Mouse (Mus musculus): ENCODE results near the gene Sos2. TPM values are rescaled to one million over a fixed set of nuclear protein-coding genes. Genes with fewer than 3 reads are reported as not detected.
A peak's percentile ranks its signal among the peaks of the same experiment; 100 is the strongest.
"Not testable (repeated sequence)": the region's sequence is repeated elsewhere in the genome, so short reads cannot be mapped to it uniquely, and the experiment has no call there.

Sos2 gene
- polyA plus RNA-seq, 1 experiment from 2014 or later: 9.2 TPM

DNA sequence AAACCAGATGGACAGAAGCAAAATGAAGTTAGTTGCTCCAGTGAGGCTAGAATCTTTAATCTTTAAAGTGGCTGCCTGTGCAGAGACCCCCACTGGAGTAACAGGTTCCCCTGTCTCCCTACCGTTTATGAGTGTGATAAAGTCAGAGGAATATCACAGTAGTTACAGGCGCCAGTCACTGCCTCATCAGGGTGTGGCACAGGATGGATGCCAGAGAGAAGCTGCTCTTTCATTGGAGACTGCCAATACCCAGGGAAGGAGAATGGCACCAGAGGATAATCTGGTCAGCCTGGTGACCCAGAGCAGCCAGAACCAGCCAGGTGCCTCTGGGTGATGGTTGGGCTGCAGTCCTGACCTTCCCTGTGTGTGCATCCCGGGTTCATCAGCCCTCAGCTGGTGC lies 113.4 kb downstream of the Sos2 start:
- Histone ChIP-seq H3K36me3 (ENCODE audit: control insufficient read depth, insufficient read depth, low read length) (no peaks in the 10 kb centered on the region), H3K9me3 (ENCODE audit: control insufficient read depth, low read length) (no peaks in the 10 kb centered on the region), H3K4me1 (replicated peaks; ENCODE audit: control insufficient read depth, insufficient read depth, low read length) (0 out of 2 replicates have a peak, but pooled peaks cover 2% of the 10 kb centered on the region), H3K4me3 (ENCODE audit: low read depth, low read length) (no peak overlapping the region), H3K27me3 (replicated peaks; ENCODE audit: control insufficient read depth, insufficient read depth, low read length) (no peaks in the 10 kb centered on the region), H3K4me2 (no peak overlapping the region), H3K27ac (ENCODE audit: low read depth, low read length) (no peak overlapping the region), H3K9ac (ENCODE audit: low read depth, low read length) (no peak overlapping the region)
- WGBS: 58% methylated on average over 3 of the region's 3 CpGs
- DNase-seq (ENCODE audit: low spot score) (no peak), ATAC-seq (replicated peaks; ENCODE audit: low FRiP score) (no peak)

DNA sequence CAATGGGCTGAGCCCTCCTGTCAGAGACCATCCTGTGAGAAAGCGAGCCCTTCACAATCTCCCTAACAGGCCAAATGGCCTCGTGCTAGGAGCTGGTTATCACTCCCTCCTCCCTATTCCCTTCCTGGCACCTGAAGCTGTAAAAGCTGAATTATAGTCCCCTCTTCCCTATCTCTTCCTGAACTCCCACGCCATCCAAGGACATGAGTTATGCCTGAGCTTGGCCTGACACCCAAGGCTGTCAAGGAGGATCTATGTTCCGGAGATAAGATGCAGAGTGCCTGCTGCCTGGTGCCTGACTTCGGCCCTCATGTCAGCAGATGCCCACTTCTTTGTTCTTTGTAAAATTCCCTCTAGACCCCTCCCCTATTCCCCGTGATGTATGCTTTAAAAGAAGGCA lies 120.6 kb downstream of the Sos2 start:
- H3K9me3 ChIP-seq (ENCODE audit: control insufficient read depth, low read length); ATAC-seq (replicated peaks; ENCODE audit: low FRiP score); H3K27me3 ChIP-seq (replicated peaks; ENCODE audit: control insufficient read depth, insufficient read depth, low read length); H3K4me1 ChIP-seq (replicated peaks; ENCODE audit: control insufficient read depth, insufficient read depth, low read length); H3K27ac ChIP-seq (ENCODE audit: low read depth, low read length); H3K4me2 ChIP-seq; H3K9ac ChIP-seq (ENCODE audit: low read depth, low read length); H3K36me3 ChIP-seq (ENCODE audit: control insufficient read depth, insufficient read depth, low read length); DNase-seq (ENCODE audit: low spot score); H3K4me3 ChIP-seq (ENCODE audit: low read depth, low read length): not testable (repeated sequence)
- 68% methylated on average over 5 of the region's 6 CpGs for WGBS

DNA sequence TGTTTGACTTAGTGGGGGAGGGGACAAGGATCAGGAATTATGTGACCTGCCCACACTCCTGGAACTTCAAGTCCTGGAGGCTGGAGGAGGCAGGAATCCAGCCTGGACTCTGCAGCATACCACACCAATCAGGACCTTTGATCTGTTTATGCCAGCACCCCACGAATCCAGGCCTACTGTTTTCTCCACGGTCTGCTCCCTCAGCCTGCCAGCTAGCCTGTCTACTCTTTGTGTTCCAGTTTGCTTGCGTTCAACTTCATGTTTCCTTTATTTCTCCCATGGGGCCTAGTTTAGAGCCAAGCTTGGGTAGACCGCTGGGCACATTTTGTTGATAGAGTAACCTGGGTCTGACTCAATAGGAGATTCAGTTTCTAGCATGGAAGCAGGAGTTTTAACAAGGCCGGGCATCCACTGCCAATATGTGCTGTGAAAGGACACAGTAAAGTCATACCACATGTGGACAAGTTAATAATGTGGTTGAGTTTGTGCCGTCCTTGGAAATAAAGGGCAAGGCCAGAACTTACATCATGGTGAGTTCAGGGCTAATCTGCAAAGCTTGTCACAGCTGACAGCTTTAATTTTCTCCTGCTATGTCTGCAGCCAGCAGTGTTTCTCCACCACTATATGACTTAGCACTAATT lies 125.3 kb downstream of the Sos2 start:
- Histone ChIP-seq H3K9ac (ENCODE audit: low read depth, low read length) (no peak overlapping the region), H3K27me3 (replicated peaks; ENCODE audit: control insufficient read depth, insufficient read depth, low read length) (no peaks in the 10 kb centered on the region), H3K4me2 (no peak overlapping the region), H3K9me3 (ENCODE audit: control insufficient read depth, low read length) (no peaks in the 10 kb centered on the region), H3K4me1 (replicated peaks; ENCODE audit: control insufficient read depth, insufficient read depth, low read length) (no peaks in the 10 kb centered on the region), H3K36me3 (ENCODE audit: control insufficient read depth, insufficient read depth, low read length) (no peaks in the 10 kb centered on the region), H3K27ac (ENCODE audit: low read depth, low read length) (no peak overlapping the region), H3K4me3 (ENCODE audit: low read depth, low read length) (no peak overlapping the region)
- WGBS: 67% methylated on average over 6 of the region's 6 CpGs
- ATAC-seq (replicated peaks; ENCODE audit: low FRiP score): no peak
- DNase-seq (ENCODE audit: low spot score): no peak

- Histone ChIP-seq H3K9me3 (ENCODE audit: control insufficient read depth, low read length) (no peaks in the 10 kb centered on the region), H3K27me3 (replicated peaks; ENCODE audit: control insufficient read depth, insufficient read depth, low read length) (no peaks in the 10 kb centered on the region), H3K4me3 (ENCODE audit: low read depth, low read length) (no peak overlapping the region), H3K36me3 (ENCODE audit: control insufficient read depth, insufficient read depth, low read length) (no peaks in the 10 kb centered on the region), H3K4me2 (no peak overlapping the region), H3K4me1 (replicated peaks; ENCODE audit: control insufficient read depth, insufficient read depth, low read length) (peaks cover 3% of the 10 kb centered on the region), H3K27ac (ENCODE audit: low read depth, low read length) (no peak overlapping the region), H3K9ac (ENCODE audit: low read depth, low read length) (no peak overlapping the region)
- 76% methylated on average over 13 of the region's 13 CpGs for WGBS
- no peak for ATAC-seq (replicated peaks; ENCODE audit: low FRiP score)
- DNase-seq (ENCODE audit: low spot score): no peak
Measured at GRCm38 (mm10) chr12:69545456-69546178, 136.0 kb downstream of the Sos2 start.

DNA sequence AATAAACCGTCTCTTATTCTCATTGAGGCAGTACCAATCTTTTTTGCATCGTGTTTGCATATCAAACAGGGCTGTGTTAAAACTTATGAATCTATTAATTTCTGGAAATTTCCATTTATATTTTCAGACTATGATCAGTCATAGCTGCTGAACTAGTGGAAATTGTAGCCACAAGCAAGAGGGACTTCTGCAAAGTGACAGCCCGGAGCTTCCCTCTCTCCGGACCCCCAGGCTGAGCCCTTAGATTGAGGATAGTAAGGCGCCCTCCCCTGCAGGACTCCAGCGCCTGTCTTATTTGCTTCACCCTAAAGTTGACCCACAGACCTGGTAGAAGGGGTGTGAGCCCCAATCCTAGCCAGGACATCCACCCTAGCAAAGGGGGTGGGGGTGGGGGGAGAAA lies 136.7 kb downstream of the Sos2 start:
- Histone ChIP-seq H3K4me3 (ENCODE audit: low read depth, low read length) (no peak overlapping the region), H3K27ac (ENCODE audit: low read depth, low read length) (no peak overlapping the region), H3K36me3 (ENCODE audit: control insufficient read depth, insufficient read depth, low read length) (no peaks in the 10 kb centered on the region), H3K27me3 (replicated peaks; ENCODE audit: control insufficient read depth, insufficient read depth, low read length) (no peaks in the 10 kb centered on the region), H3K9ac (ENCODE audit: low read depth, low read length) (no peak overlapping the region), H3K4me1 (replicated peaks; ENCODE audit: control insufficient read depth, insufficient read depth, low read length) (peaks cover 3% of the 10 kb centered on the region), H3K9me3 (ENCODE audit: control insufficient read depth, low read length) (no peaks in the 10 kb centered on the region), H3K4me2 (no peak overlapping the region)
- DNase-seq (ENCODE audit: low spot score) (no peak), ATAC-seq (replicated peaks; ENCODE audit: low FRiP score) (no peak)
- 75% methylated on average over 6 of the region's 6 CpGs for WGBS

DNA sequence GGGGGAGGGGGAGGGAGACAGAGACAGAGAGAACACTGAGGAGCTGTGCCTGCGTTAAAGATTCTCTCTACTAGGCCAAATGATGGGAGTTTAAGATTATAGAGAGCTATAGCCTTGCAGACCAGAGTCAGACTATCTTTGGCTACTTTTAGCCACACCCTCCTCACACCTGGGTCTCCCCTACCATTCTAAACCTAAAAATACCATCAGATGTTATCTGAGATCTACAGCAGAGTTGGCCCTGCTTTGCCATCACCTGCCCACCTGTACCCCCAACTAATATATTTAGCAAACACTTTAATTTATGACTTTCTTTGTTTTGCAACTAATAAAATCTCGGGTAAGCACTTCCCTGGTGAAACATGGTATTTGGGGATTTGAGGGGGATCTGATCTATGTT lies 137.1 kb downstream of the Sos2 start:
- H3K27me3 ChIP-seq (replicated peaks; ENCODE audit: control insufficient read depth, insufficient read depth, low read length): no peaks in the 10 kb centered on the region
- H3K4me1 ChIP-seq (replicated peaks; ENCODE audit: control insufficient read depth, insufficient read depth, low read length): peaks cover 3% of the 10 kb centered on the region
- DNase-seq (ENCODE audit: low spot score) (no peak), ATAC-seq (replicated peaks; ENCODE audit: low FRiP score) (no peak)
- WGBS: 50% methylated on average over 2 of the region's 2 CpGs
- H3K4me2 ChIP-seq: no peak overlapping the region
- H3K27ac ChIP-seq (ENCODE audit: low read depth, low read length): no peak overlapping the region
- no peaks in the 10 kb centered on the region for H3K36me3 ChIP-seq (ENCODE audit: control insufficient read depth, insufficient read depth, low read length)
- no peak overlapping the region for H3K4me3 ChIP-seq (ENCODE audit: low read depth, low read length)
- no peak overlapping the region for H3K9ac ChIP-seq (ENCODE audit: low read depth, low read length)
- H3K9me3 ChIP-seq (ENCODE audit: control insufficient read depth, low read length): no peaks in the 10 kb centered on the region

DNA sequence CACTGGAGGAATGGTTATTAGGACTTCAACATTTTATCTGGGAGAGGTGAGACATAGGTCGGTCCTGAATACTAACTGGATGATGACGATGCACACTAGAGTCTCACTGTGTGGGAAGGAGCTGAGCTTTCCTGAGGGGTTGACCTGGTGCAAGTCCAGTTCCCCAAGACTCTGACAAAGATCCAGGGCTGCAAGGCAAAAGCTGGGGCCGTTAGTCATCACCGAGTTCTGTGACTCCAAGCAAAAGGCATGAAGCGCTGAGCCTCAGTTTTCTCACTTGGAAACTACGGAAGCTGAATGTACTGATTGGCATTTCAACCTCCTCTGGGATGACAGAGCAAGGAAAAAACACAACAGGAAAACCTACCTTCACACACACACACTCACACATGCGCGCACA lies 139.3 kb downstream of the Sos2 start:
- Histone ChIP-seq H3K4me2 (no peak overlapping the region), H3K27ac (ENCODE audit: low read depth, low read length) (no peak overlapping the region), H3K9ac (ENCODE audit: low read depth, low read length) (no peak overlapping the region), H3K4me3 (ENCODE audit: low read depth, low read length) (no peak overlapping the region), H3K27me3 (replicated peaks; ENCODE audit: control insufficient read depth, insufficient read depth, low read length) (no peaks in the 10 kb centered on the region), H3K9me3 (ENCODE audit: control insufficient read depth, low read length) (no peaks in the 10 kb centered on the region), H3K36me3 (ENCODE audit: control insufficient read depth, insufficient read depth, low read length) (no peaks in the 10 kb centered on the region), H3K4me1 (replicated peaks; ENCODE audit: control insufficient read depth, insufficient read depth, low read length) (peaks cover 24% of the 10 kb centered on the region)
- DNase-seq (ENCODE audit: low spot score) (no peak), ATAC-seq (replicated peaks; ENCODE audit: low FRiP score) (no peak)
- 86% methylated on average over 8 of the region's 8 CpGs for WGBS

DNA sequence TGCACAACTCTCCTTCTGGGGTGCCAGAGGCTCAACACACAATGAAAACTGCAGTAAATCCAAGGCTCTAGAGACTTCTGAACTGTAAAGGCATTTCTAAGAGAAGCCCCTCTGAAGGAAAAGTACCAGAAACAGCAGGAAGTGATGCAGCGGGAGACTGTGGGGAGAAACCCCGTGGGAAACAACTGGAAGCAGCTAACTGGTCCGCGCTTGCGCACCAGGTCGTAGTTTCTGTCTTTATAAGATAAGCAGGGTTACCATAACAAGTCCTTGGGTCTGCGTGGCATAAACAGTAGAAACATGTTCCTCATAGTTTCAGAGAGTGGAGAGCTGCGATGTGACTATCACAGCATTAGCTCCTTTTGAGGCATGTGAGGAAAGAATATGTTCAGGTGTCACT lies 140.0 kb downstream of the Sos2 start:
- H3K9ac ChIP-seq (ENCODE audit: low read depth, low read length): no peak overlapping the region
- DNase-seq (ENCODE audit: low spot score) (peak; percentile 45), ATAC-seq (replicated peaks; ENCODE audit: low FRiP score) (peak; percentile 40; the same call in 1 of the 2 replicates)
- no peak overlapping the region for H3K4me3 ChIP-seq (ENCODE audit: low read depth, low read length)
- 34% methylated on average over 8 of the region's 8 CpGs for WGBS
- no peaks in the 10 kb centered on the region for H3K36me3 ChIP-seq (ENCODE audit: control insufficient read depth, insufficient read depth, low read length)
- peak overlapping the region; percentile 45 for H3K4me2 ChIP-seq
- H3K27me3 ChIP-seq (replicated peaks; ENCODE audit: control insufficient read depth, insufficient read depth, low read length): no peaks in the 10 kb centered on the region
- H3K27ac ChIP-seq (ENCODE audit: low read depth, low read length): no peak overlapping the region
- H3K4me1 ChIP-seq (replicated peaks; ENCODE audit: control insufficient read depth, insufficient read depth, low read length): peaks cover 27% of the 10 kb centered on the region
- H3K9me3 ChIP-seq (ENCODE audit: control insufficient read depth, low read length): no peaks in the 10 kb centered on the region

- Histone ChIP-seq H3K4me1 (replicated peaks; ENCODE audit: control insufficient read depth, insufficient read depth, low read length) (peaks cover 27% of the 10 kb centered on the region), H3K4me3 (ENCODE audit: low read depth, low read length) (no peak overlapping the region), H3K9me3 (ENCODE audit: control insufficient read depth, low read length) (no peaks in the 10 kb centered on the region), H3K36me3 (ENCODE audit: control insufficient read depth, insufficient read depth, low read length) (no peaks in the 10 kb centered on the region), H3K27me3 (replicated peaks; ENCODE audit: control insufficient read depth, insufficient read depth, low read length) (no peaks in the 10 kb centered on the region), H3K9ac (ENCODE audit: low read depth, low read length) (no peak overlapping the region), H3K27ac (ENCODE audit: low read depth, low read length) (no peak overlapping the region), H3K4me2 (no peak overlapping the region; the same call in 1 of the 2 replicates)
- no peak for DNase-seq (ENCODE audit: low spot score)
- WGBS: 51% methylated on average over 7 of the region's 7 CpGs
- no peak for ATAC-seq (replicated peaks; ENCODE audit: low FRiP score)
Measured at GRCm38 (mm10) chr12:69539353-69539752, 142.3 kb downstream of the Sos2 start.

All from liver, embryonic 11.5 days (tissue).